Mouse (Mus musculus) forebrain, embryonic 13.5 days (tissue): ENCODE measurements at regions not wholly inside any gene's neighbourhood (a gene's known extent, or its start where the extent isn't known, plus 50 kb on each side); places are given as distances from the start of the nearest gene placed in this dataset.

ENCODE experiments used
- ATAC-seq: fragments of 200-750 bp; cut with Nextera tagmentation; 2 replicates; pipeline ENCODE4 v1.8.0; 2017
- H3K27ac ChIP-seq: fragments of 300-500 bp; sonication (generic); 2 replicates; pipeline ENCODE4 v1.5.1; 2015; ENCODE audit warnings: inconsistent platforms, mild to moderate bottlenecking, moderate library complexity
- H3K27me3 ChIP-seq: fragments of 300-500 bp; sonication (generic); 2 replicates; pipeline ENCODE4 v1.6.1; 2015; ENCODE audit warnings: mild to moderate bottlenecking, inconsistent platforms
- H3K36me3 ChIP-seq: fragments of 300-500 bp; sonication (generic); 2 replicates; pipeline ENCODE4 v1.6.1; 2015; ENCODE audit warnings: mild to moderate bottlenecking, inconsistent platforms; ENCODE audit not compliant: poor library complexity, severe bottlenecking
- H3K4me1 ChIP-seq: fragments of 300-500 bp; sonication (generic); 2 replicates; pipeline ENCODE4 v1.6.1; 2015; ENCODE audit warnings: inconsistent platforms
- H3K4me2 ChIP-seq: fragments of 300-500 bp; sonication (generic); 2 replicates; pipeline ENCODE4 v1.6.1; 2015; ENCODE audit warnings: inconsistent platforms, mild to moderate bottlenecking, moderate library complexity
- H3K4me3 ChIP-seq: fragments of 300-500 bp; sonication (generic); 2 replicates; pipeline ENCODE4 v1.5.1; 2015; ENCODE audit warnings: mild to moderate bottlenecking, inconsistent platforms
- H3K9ac ChIP-seq: fragments of 300-500 bp; sonication (generic); 2 replicates; pipeline ENCODE4 v1.6.1; 2015; ENCODE audit warnings: mild to moderate bottlenecking, inconsistent platforms
- H3K9me3 ChIP-seq: fragments of 300-500 bp; sonication (generic); replicated peaks from 2 replicates; pipeline ENCODE4 v1.6.1; 2016; ENCODE audit warnings: inconsistent platforms
- WGBS: fragments of 180-500 bp; shearing (Covaris S2); methylation state at CpG from one replicate; pipeline ENCODE4 v1.1.7; 2015; 5-methylcytosine and 5-hydroxymethylcytosine counted together

GRCm38 (mm10) chr11:18115693-18116450 lies 162.2 kb upstream of the Etaa1 start:
- H3K27me3 ChIP-seq = no peaks in the 10 kb centered on the region
- no peak overlapping the region for H3K4me3 ChIP-seq
- no peak overlapping the region for H3K4me2 ChIP-seq
- H3K27ac ChIP-seq = no peak overlapping the region
- no peak overlapping the region for H3K9ac ChIP-seq
- WGBS = 73% methylated on average over 9 of the region's 9 CpGs
- H3K36me3 ChIP-seq = no peaks in the 10 kb centered on the region
- peak; percentile 96 for ATAC-seq
- H3K4me1 ChIP-seq = no peaks in the 10 kb centered on the region
- H3K9me3 ChIP-seq = no peaks in the 10 kb centered on the region

- Histone ChIP-seq H3K27ac (no peak overlapping the region), H3K4me1 (no peaks in the 10 kb centered on the region), H3K4me3 (no peak overlapping the region), H3K9me3 (no peaks in the 10 kb centered on the region), H3K27me3 (no peaks in the 10 kb centered on the region), H3K9ac (no peak overlapping the region), H3K4me2 (no peak overlapping the region), H3K36me3 (no peaks in the 10 kb centered on the region)
- 88% methylated on average over 3 of the region's 3 CpGs for WGBS
- no peak for ATAC-seq
These were observed 149.2 kb upstream of the Etaa1 start for GRCm38 (mm10) chr11:18102841-18103240.

- H3K27ac ChIP-seq = no peak overlapping the region
- no peaks in the 10 kb centered on the region for H3K27me3 ChIP-seq
- no peak overlapping the region for H3K4me2 ChIP-seq
- no peaks in the 10 kb centered on the region for H3K9me3 ChIP-seq
- peak; percentile 33; the same call in 1 of the 2 replicates for ATAC-seq
- no peak overlapping the region for H3K9ac ChIP-seq
- H3K36me3 ChIP-seq = no peaks in the 10 kb centered on the region
- no peak overlapping the region for H3K4me3 ChIP-seq
- 76% methylated on average over 4 of the region's 4 CpGs for WGBS
- H3K4me1 ChIP-seq = no peaks in the 10 kb centered on the region
These were observed 122.3 kb upstream of the Etaa1 start for GRCm38 (mm10) chr11:18075840-18076435.

- ATAC-seq = peak; percentile 61
- Histone ChIP-seq H3K9ac (no peak overlapping the region), H3K27me3 (no peaks in the 10 kb centered on the region), H3K4me2 (no peak overlapping the region), H3K4me3 (no peak overlapping the region), H3K9me3 (no peaks in the 10 kb centered on the region), H3K4me1 (peaks cover 9% of the 10 kb centered on the region), H3K36me3 (no peaks in the 10 kb centered on the region), H3K27ac (no peak overlapping the region)
- 81% methylated on average over 4 of the region's 4 CpGs for WGBS
These were observed 117.1 kb upstream of the Etaa1 start for GRCm38 (mm10) chr11:18070586-18071306.

- peak; percentile 44; the same call in 1 of the 2 replicates for ATAC-seq
- Histone ChIP-seq H3K4me1 (peaks cover 9% of the 10 kb centered on the region), H3K9me3 (no peaks in the 10 kb centered on the region), H3K9ac (no peak overlapping the region), H3K4me2 (peak overlapping the region; percentile 4; the same call in 1 of the 2 replicates), H3K27ac (no peak overlapping the region), H3K36me3 (no peaks in the 10 kb centered on the region), H3K4me3 (no peak overlapping the region), H3K27me3 (no peaks in the 10 kb centered on the region)
- WGBS = 74% methylated on average over 8 of the region's 8 CpGs
These were observed 116.3 kb upstream of the Etaa1 start for GRCm38 (mm10) chr11:18070032-18070374.

GRCm38 (mm10) chr11:18069348-18070031 lies 115.8 kb upstream of the Etaa1 start:
- no peak overlapping the region for H3K27ac ChIP-seq
- H3K4me1 ChIP-seq = peaks cover 9% of the 10 kb centered on the region
- no peak overlapping the region for H3K4me3 ChIP-seq
- no peaks in the 10 kb centered on the region for H3K9me3 ChIP-seq
- WGBS = 43% methylated on average over 7 of the region's 7 CpGs
- H3K9ac ChIP-seq = no peak overlapping the region
- H3K36me3 ChIP-seq = no peaks in the 10 kb centered on the region
- no peaks in the 10 kb centered on the region for H3K27me3 ChIP-seq
- peak; percentile 65; the same call in 1 of the 2 replicates for ATAC-seq
- peak overlapping the region; percentile 4; the same call in 1 of the 2 replicates for H3K4me2 ChIP-seq

GRCm38 (mm10) chr11:18068085-18068484 lies 114.4 kb upstream of the Etaa1 start:
- H3K9ac ChIP-seq = no peak overlapping the region
- no peaks in the 10 kb centered on the region for H3K36me3 ChIP-seq
- no peaks in the 10 kb centered on the region for H3K27me3 ChIP-seq
- H3K4me1 ChIP-seq = peaks cover 9% of the 10 kb centered on the region
- H3K9me3 ChIP-seq = no peaks in the 10 kb centered on the region
- 14% methylated on average over 2 of the region's 2 CpGs for WGBS
- no peak overlapping the region for H3K4me2 ChIP-seq
- H3K4me3 ChIP-seq = no peak overlapping the region
- no peak for ATAC-seq
- no peak overlapping the region for H3K27ac ChIP-seq

GRCm38 (mm10) chr11:18067676-18068075 lies 114.0 kb upstream of the Etaa1 start:
- WGBS = 47% methylated on average over 3 of the region's 3 CpGs
- no peak overlapping the region for H3K27ac ChIP-seq
- no peaks in the 10 kb centered on the region for H3K27me3 ChIP-seq
- no peaks in the 10 kb centered on the region for H3K36me3 ChIP-seq
- H3K9ac ChIP-seq = no peak overlapping the region
- no peak overlapping the region for H3K4me2 ChIP-seq
- peaks cover 9% of the 10 kb centered on the region for H3K4me1 ChIP-seq
- H3K4me3 ChIP-seq = no peak overlapping the region
- ATAC-seq = no peak
- H3K9me3 ChIP-seq = no peaks in the 10 kb centered on the region

- Histone ChIP-seq H3K27me3 (no peaks in the 10 kb centered on the region), H3K27ac (no peak overlapping the region), H3K4me1 (no peaks in the 10 kb centered on the region), H3K4me2 (no peak overlapping the region), H3K36me3 (no peaks in the 10 kb centered on the region), H3K9ac (no peak overlapping the region), H3K9me3 (no peaks in the 10 kb centered on the region), H3K4me3 (no peak overlapping the region)
- ATAC-seq = no peak
- WGBS = 98% methylated on average over 1 of the region's 1 CpGs
These were observed 87.9 kb upstream of the Etaa1 start for GRCm38 (mm10) chr11:18041589-18041988.

- H3K9me3 ChIP-seq = no peaks in the 10 kb centered on the region
- ATAC-seq = no peak
- H3K36me3 ChIP-seq = no peaks in the 10 kb centered on the region
- WGBS = 92% methylated on average over 4 of the region's 4 CpGs
- no peaks in the 10 kb centered on the region for H3K27me3 ChIP-seq
- no peak overlapping the region for H3K9ac ChIP-seq
- no peak overlapping the region for H3K27ac ChIP-seq
- H3K4me2 ChIP-seq = no peak overlapping the region
- H3K4me3 ChIP-seq = no peak overlapping the region
- no peaks in the 10 kb centered on the region for H3K4me1 ChIP-seq
These were observed 77.4 kb upstream of the Etaa1 start for GRCm38 (mm10) chr11:18031049-18031448.

GRCm38 (mm10) chr11:18022065-18022464 lies 68.4 kb upstream of the Etaa1 start:
- Histone ChIP-seq H3K36me3 (no peaks in the 10 kb centered on the region), H3K27me3 (no peaks in the 10 kb centered on the region), H3K4me2 (no peak overlapping the region), H3K4me3 (no peak overlapping the region), H3K9me3 (no peaks in the 10 kb centered on the region), H3K4me1 (no peaks in the 10 kb centered on the region), H3K9ac (no peak overlapping the region), H3K27ac (no peak overlapping the region)
- 90% methylated on average over 4 of the region's 4 CpGs for WGBS
- no peak for ATAC-seq

GRCm38 (mm10) chr11:18015239-18015638 lies 61.6 kb upstream of the Etaa1 start:
- H3K4me2 ChIP-seq = peak overlapping the region; percentile 27; the same call in 1 of the 2 replicates
- H3K9ac ChIP-seq = no peak overlapping the region
- WGBS = 21% methylated on average over 4 of the region's 4 CpGs
- H3K4me3 ChIP-seq = no peak overlapping the region
- peak; percentile 31; the same call in 1 of the 2 replicates for ATAC-seq
- H3K36me3 ChIP-seq = no peaks in the 10 kb centered on the region
- H3K4me1 ChIP-seq = peaks cover 19% of the 10 kb centered on the region
- H3K27me3 ChIP-seq = no peaks in the 10 kb centered on the region
- H3K9me3 ChIP-seq = no peaks in the 10 kb centered on the region
- no peak overlapping the region for H3K27ac ChIP-seq
